Mouse (Mus musculus) CH12F3 (cell line): ENCODE measurements around the gene Sp3.
"Not testable (repeated sequence)": the region's sequence is repeated elsewhere in the genome, so short reads cannot be mapped to it uniquely, and the experiment has no call there.

ENCODE experiments used
- in situ Hi-C: fragments of 300-500 bp; cut with MboI; formaldehyde crosslinking; loops from 2 replicates; pipeline ENCODE4 v1.14.3; 2020; ENCODE audit warnings: low sequenced_read_pairs

The Sp3 gene

GRCm38 (mm10) chr2:72932186-72932585 lies 48.1 kb downstream of the Sp3 start:
- in situ Hi-C loops, result no loop called here

- in situ Hi-C loops, result no loop called here
These were observed 55.3 kb downstream of the Sp3 start for GRCm38 (mm10) chr2:72924981-72925380.

GRCm38 (mm10) chr2:72916170-72916569 lies 64.1 kb downstream of the Sp3 start:
- in situ Hi-C loops, result no loop called here

- in situ Hi-C loops, result no loop called here
These were observed 64.9 kb downstream of the Sp3 start for GRCm38 (mm10) chr2:72915245-72915930.

GRCm38 (mm10) chr2:72913458-72913760 lies 66.8 kb downstream of the Sp3 start:
- in situ Hi-C loops, result no loop called here

- in situ Hi-C loops, result no loop called here
These were observed 67.4 kb downstream of the Sp3 start for GRCm38 (mm10) chr2:72912708-72913457.

GRCm38 (mm10) chr2:72911527-72911926 lies 68.7 kb downstream of the Sp3 start:
- in situ Hi-C loops, result no loop called here

- in situ Hi-C loops, result no loop called here
These were observed 71.2 kb downstream of the Sp3 start for GRCm38 (mm10) chr2:72909046-72909445.

- in situ Hi-C loops, result no loop called here
These were observed 71.9 kb downstream of the Sp3 start for GRCm38 (mm10) chr2:72908191-72908910.

- in situ Hi-C loops, result no loop called here
These were observed 73.5 kb downstream of the Sp3 start for GRCm38 (mm10) chr2:72906745-72907144.

- in situ Hi-C loops, result not testable (repeated sequence)
These were observed 77.2 kb downstream of the Sp3 start for GRCm38 (mm10) chr2:72902816-72903680.

GRCm38 (mm10) chr2:72898782-72899305 lies 81.4 kb downstream of the Sp3 start:
- in situ Hi-C loops, result no loop called here

GRCm38 (mm10) chr2:72898094-72898781 lies 82.0 kb downstream of the Sp3 start:
- in situ Hi-C loops, result no loop called here

- in situ Hi-C loops, result no loop called here
These were observed 90.4 kb downstream of the Sp3 start for GRCm38 (mm10) chr2:72889806-72890205.
